Mouse (Mus musculus) adrenal gland, postnatal 14 days (tissue): ENCODE measurements around the gene Kcnk13. TPM values are rescaled to one million over a fixed set of nuclear protein-coding genes. Genes with fewer than 3 reads are reported as not detected.

Experiments used
- DNase-seq: peaks from one replicate; pipeline ENCODE4 v3.0.0; 2021; ENCODE audit warnings: mixed read lengths
- long read RNA-seq, 2 experiments: library from polyadenylated mRNA; stranded (forward); transcript quantifications; one replicate each; pipeline ENCODE4 v2.0.0; 2021
- total RNA-seq: library from RNA; stranded (reverse); gene quantifications from 2 replicates; pipeline ENCODE4 v1.2.3, GENCODE M21; 2021

Gene Kcnk13
- total RNA-seq = 1.0 TPM in 2 replicates
- long read RNA-seq, experiment 1, partial matches to known transcripts = 2 of 4 reads
- long read RNA-seq, experiment 1, other reads (novel, unspliced or antisense) = 2 of 4 reads
- long read RNA-seq, experiment 2, partial matches to known transcripts = 2 of 3 reads
- long read RNA-seq, experiment 2, other reads (novel, unspliced or antisense) = 0 of 3 reads

GRCm38 (mm10) chr12:99964301-99965202 is at the start of gene Kcnk13:
TSS of gene Kcnk13 (plus strand) at chr12:99964499.
- DNase-seq = peak; percentile 79

- DNase-seq = peak; percentile 45
Observed at GRCm38 (mm10) chr12:99917800-99918427, 46.4 kb upstream of the Kcnk13 start.

GRCm38 (mm10) chr12:99919636-99920035 is 44.7 kb upstream of the Kcnk13 start:
- DNase-seq = no peak

DNA sequence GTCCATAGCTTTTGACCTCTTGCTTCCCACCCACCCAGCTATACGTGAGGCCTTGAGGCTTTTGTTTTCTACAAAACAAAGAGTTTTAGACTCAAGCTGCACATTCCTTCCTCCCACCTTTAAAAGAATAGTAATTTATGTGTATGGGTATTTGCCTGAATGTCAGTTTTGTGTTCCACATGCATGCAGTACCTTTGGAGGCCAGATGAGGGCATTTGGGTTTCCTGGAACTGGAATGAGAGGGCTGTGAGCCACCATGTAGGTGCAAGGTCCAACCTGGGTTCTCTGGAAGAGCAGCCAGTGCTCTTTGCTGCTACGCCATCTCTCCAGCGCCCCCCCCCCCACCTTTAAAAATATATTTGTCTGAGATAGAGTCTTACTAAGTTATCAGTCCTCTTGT is 43.3 kb upstream of the Kcnk13 start:
- DNase-seq = peak; percentile 34

DNA sequence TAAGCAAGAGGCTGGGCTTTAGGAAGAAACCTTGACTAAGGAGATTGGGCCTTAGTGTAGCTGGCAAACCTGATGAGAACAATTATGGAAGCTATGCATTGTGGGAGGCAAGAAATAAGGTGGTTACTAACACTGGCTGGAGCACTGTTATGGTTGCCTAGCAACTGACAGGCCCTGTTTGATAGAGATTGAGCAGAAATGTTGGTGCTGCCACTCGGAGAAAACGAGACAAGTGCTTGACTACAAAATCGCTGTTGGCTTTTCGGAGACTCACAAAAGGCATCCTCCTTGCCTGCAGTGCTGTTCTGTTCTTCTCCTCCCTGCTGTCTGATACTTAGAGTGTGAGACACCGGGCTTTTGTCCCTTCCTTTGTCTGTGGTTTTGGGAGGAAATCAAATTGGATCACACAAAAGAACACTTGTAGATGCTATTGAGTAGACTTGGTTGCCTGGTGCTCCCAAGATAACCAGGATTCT is 41.1 kb upstream of the Kcnk13 start:
- no peak for DNase-seq

DNA sequence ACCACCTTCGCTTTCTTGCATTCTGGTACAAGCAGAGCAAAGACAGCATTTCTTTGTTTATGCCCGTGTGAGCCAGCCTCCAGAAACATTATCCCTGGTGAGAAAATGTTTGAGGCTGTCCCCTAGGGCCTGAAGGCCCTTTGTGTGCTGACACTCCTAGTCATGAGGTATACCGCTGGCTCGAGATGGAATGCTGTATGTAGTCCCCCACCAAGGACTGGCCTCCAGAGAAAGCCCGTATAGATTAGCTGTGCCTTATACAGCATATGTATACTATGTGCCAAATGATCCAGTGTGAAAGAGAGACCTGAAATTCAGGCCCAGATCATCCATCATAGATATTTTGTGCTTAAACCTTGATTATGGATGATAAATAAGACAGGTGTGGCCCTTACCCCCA is 40.6 kb upstream of the Kcnk13 start:
- DNase-seq = no peak

DNA sequence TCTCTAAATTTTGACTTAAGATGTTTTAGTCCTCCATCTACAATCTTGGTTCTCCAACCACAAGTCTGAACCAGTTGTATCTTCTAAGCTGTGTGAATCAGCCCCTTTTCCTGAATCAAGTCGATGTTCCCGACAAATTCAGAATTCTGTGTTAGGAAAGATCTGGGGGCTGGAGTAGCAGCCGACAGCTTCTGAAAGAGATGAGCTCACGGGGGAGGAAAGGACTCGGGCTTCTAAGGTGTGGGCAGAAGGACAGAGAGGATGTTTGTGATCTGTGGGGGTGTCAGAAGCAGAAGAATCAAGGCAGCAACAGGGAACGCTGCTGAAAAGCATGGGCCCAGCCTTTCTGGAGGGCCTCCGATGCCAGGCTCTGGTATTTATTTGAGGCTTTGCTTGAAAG is 36.0 kb upstream of the Kcnk13 start:
- DNase-seq = no peak

- DNase-seq = no peak
Observed at GRCm38 (mm10) chr12:99929160-99929559, 35.1 kb upstream of the Kcnk13 start.

- DNase-seq = no peak
Observed at GRCm38 (mm10) chr12:99932245-99932644, 32.1 kb upstream of the Kcnk13 start.

DNA sequence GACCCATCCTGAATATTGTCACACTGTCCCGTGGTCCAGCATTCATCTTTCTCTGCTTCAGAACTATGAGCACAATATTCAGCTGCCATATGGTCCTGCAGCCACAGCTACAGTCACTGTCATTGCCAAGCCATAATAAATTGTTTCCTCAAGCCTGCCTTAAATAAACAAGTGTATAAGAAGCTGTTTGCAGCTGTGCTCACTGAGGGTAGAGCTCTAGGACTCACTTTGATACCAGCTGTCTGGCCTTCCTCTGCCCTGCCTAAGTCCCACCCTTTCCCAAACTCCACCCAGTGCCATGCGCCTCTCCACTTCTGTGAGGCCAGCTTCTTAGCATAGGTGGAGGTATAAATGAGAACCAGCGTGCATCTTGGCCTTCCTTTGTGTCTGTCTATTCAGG is 30.7 kb upstream of the Kcnk13 start:
- no peak for DNase-seq

DNA sequence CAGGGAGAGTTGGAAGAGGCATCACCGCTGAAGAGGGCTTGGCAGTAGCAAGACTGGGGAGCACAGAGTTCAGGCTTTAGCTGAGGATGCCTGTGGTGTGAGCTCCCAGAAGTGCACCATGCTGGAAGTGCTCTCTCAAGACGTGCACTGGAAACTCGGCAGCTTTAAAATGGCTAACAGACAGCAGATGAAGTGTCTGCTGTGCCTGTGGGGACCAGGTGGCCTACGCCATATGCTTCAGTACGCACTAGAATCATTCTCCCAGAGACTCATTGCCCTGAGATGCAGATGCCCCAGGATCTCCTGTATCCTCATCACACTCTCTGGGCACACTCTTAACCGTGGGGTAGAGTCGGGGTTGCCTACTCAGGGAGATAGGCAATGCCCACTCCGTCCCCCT is 28.9 kb upstream of the Kcnk13 start:
- no peak for DNase-seq

GRCm38 (mm10) chr12:99938476-99938875 is 25.8 kb upstream of the Kcnk13 start:
- no peak for DNase-seq

- no peak for DNase-seq
Observed at GRCm38 (mm10) chr12:99939179-99939578, 25.1 kb upstream of the Kcnk13 start.

DNA sequence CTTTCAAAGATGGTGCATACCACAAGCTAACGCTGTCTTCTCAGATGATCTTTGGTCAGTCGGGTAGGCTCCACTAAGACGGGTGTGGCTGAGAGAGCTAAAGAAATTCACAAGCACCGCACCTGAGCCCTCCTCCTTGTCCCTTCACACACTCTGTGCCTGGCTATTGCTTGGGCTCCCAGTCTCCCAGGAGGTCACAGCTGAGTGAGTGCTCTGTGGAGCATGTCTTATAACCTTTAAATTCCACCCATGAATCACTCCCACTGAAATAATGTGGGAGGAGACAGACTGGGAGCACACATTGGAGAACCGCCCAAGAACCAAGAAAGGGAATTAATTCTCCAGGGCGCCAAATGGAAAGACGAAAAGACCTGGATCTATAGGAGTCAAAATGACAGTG is 23.6 kb upstream of the Kcnk13 start:
- DNase-seq = no peak

GRCm38 (mm10) chr12:99942441-99942840 is 21.9 kb upstream of the Kcnk13 start:
- no peak for DNase-seq

DNA sequence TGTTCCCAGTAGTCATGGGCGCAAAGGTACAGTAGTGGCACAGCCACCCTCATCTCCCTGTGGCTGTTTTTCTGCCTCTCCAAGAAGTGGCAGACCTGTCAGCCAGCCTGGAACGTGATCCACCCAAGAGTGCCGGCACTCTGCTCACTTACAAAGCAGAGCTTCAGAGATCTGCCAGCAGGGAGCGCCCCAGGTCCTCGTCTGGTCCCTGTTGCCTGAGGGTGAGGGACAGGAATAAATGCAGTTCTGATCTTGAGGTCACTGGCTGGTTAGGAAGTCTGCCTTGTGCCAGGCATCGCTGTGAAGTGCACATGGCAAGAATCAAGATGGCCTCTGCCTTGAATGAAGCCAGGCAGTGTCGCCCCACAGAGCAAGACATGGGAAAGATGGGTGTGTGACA is 11.4 kb upstream of the Kcnk13 start:
- DNase-seq = peak; percentile 82

DNA sequence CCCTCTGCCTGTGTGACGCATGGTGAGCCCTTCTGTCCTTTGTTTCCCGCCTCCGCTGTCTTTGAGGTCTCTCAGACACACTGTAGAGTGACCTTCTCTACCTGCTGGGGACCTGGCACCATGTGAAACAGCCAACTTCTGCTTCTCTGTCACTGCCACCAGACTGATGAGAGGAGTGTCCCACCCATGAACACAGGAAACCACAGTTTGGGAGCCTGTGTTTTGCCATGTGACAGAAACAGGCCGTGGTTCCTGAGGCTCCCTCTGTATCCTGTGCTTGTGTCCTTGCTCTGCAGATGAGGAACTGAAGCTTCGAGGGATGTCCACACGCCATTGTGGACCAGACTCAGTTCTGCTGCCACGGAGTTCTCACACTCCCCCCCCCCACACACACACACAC is 7.9 kb upstream of the Kcnk13 start:
- DNase-seq = no peak

- DNase-seq = peak; percentile 53
Observed at GRCm38 (mm10) chr12:99958068-99959060, 5.9 kb upstream of the Kcnk13 start.

GRCm38 (mm10) chr12:99959291-99959690 is 5.0 kb upstream of the Kcnk13 start:
- no peak for DNase-seq

- no peak for DNase-seq
Observed at GRCm38 (mm10) chr12:99959930-99960329, 4.4 kb upstream of the Kcnk13 start.

- no peak for DNase-seq
Observed at GRCm38 (mm10) chr12:99960675-99961074, 3.6 kb upstream of the Kcnk13 start.
